Mouse (Mus musculus) ES-E14 (cell line): Measurements from ENCODE around the gene Hoxa6.

Experiments used
- HCFC1 ChIP-seq: IDR thresholded peaks from 2 replicates; pipeline ENCODE4 v1.6.1; 2012; ENCODE audit warnings: low read length, inconsistent platforms, borderline replicate concordance; ENCODE audit not compliant: insufficient read depth
- ZC3H11A ChIP-seq: IDR thresholded peaks from 2 replicates; pipeline ENCODE4 v1.6.1; 2012; ENCODE audit warnings: low read depth, mild to moderate bottlenecking, inconsistent platforms, low read length, borderline replicate concordance
- ZNF384 ChIP-seq: IDR thresholded peaks from 2 replicates; pipeline ENCODE4 v1.6.1; 2012; ENCODE audit warnings: low read depth, low read length, inconsistent platforms

- TF ChIP-seq HCFC1 (no peak), ZC3H11A (no peak), ZNF384 (no peak)
Measured at GRCm38 (mm10) chr6:52217459-52217768, 8.9 kb upstream of the Hoxa6 start.
